Mouse (Mus musculus) liver, adult 2 months (tissue): Measurements from ENCODE around the gene Tek.

Experiments used
- CTCF ChIP-seq: fragments of 200-500 bp; IDR thresholded peaks from 2 replicates; pipeline ENCODE4 v1.5.1; 2011; ENCODE audit warnings: low read depth, low read length, control low read depth
- POLR2A ChIP-seq: fragments of 200-500 bp; IDR thresholded peaks from 2 replicates; pipeline ENCODE4 v1.6.1; 2011; ENCODE audit warnings: low read length, control low read depth; ENCODE audit not compliant: insufficient read depth; ENCODE audit errors: extremely low read depth

DNA sequence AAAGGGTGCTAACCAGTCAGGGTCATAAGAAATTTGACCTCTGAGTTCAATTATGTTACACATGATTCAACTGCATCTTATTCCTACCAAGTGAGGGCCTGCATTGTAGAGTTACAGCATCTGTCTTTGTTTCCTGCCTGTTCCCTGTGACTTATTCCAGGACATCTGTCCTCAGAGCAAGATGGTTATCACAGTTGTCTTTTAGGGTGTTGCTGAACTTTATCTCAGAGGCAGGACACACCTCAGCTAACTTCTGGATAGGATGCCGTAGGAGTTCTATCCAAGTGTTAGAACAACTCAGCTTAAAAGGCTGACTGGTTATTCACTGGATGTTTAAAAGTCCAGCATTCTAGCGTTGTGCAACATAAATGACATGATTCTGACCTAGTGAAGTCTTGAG is 46.9 kb upstream of the Tek start:
- TF ChIP-seq CTCF (no peak), POLR2A (no peak)
